Mouse (Mus musculus): ENCODE data around the gene Cercam.
"Not testable (repeated sequence)": the region's sequence is repeated elsewhere in the genome, so short reads cannot be mapped to it uniquely, and the experiment has no call there.

The Cercam gene

DNA sequence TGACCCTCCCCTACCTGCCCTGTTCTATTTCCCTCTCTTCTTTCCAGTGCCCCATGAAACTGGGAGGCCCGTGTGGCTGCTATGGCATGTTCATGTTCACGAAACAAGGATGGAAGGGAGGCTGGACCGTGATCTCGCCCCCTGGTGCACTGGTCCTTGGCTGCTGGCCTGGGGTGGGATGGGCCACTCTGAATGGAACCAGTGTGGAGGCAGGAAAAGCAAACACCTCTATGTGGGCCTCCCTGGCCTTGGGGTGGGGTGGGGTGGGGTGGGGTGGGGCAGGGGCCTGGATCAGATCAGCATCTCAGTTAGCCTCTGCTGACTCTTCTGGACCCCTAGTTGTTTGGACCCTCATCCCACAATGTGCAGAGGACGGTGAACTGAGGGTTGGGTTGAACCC is 15.2 kb upstream of the Cercam start:
- in situ Hi-C loops (cut with MboI, MseI): no loop called here

DNA sequence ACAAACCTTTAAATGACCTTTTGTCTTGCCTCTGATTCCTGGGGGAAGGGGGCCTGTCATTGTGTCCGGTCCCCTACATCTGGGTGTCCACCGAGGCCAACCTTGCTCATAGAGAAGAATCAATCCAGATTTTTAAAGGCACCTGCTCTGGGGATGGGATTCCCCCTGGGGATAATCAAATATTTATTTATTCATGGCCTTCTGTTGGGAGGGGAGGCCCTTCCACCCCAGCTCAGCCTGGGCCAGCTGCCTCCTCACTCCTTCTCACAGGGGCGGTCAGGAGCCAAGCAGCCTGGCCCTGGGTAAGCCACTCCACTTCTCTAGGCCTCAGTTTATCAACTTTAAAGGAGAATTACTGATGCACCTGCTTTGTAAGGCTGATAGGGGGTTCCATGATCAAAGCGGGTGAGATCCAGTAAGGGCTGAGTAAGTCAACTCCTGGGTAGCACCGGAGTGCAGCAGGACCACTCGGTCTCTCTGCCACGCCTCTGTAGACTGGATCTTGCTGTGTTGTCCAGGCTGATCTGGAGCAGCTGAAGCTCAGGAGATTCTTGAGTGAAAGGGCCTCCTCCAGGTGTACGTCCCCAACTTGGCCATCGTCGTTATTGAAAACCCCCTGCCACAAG is 13.3 kb upstream of the Cercam start:
- in situ Hi-C loops (cut with MboI, MseI): no loop called here

DNA sequence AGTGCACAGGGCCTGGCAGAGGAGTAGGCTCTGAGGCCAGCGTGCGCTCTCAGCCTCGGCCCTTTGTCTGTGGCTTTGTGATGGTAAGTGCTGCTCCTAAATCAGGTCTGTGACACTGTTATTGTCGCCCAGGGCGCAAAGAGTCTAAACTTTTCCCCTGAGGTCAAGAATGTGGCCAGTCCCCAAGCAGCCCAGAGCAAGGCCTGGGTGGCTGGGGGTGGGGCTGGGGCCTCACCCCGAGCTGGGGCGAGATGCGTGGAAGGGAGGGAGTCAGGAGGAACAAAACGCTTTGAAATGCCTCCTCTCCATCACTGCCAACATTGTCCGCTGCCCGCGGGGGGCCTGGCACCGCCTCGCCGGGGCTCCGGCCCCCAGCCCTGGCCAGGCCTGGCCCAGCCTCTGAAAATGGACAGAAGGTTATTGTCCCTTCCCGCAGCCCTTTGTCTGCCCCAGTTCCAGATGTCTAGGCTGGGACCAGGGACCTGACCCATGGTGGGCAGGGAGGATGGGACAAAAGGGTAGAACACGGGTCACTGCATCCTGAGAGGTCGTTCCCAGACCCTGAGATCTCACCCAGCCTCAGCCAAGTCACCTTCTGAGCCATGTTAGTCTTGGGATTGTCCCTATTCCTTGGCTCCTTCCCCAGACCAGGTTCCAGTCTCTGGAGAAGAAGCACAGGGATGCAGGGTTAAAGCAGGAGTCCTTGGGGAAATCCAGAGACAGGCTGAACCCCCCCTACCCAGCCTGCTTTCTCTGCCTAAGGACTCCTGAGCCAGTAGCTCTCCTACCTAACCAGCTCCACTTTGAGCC is 12.3 kb upstream of the Cercam start:
- in situ Hi-C loops (cut with MboI, MseI): no loop called here

DNA sequence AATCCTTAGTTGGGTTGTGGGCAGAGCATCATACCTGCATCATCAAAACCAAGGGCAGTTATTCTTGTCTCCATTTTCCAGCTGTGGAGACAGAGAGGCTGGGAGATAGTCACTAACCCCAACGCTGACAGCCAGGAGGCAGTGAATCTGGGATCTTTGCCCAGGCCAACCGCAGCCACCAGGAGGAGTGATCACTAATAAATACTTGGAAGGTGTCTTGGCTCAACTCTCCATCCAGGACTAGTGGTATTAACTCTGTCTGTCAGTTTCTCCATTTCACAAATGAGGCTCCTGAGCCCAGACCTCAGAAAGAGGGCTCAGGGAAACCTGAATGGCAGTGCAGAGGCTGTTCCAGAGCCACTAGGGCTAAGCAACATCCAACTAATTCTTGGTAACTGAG is 11.6 kb upstream of the Cercam start:
- in situ Hi-C loops (cut with MboI, MseI): no loop called here

DNA sequence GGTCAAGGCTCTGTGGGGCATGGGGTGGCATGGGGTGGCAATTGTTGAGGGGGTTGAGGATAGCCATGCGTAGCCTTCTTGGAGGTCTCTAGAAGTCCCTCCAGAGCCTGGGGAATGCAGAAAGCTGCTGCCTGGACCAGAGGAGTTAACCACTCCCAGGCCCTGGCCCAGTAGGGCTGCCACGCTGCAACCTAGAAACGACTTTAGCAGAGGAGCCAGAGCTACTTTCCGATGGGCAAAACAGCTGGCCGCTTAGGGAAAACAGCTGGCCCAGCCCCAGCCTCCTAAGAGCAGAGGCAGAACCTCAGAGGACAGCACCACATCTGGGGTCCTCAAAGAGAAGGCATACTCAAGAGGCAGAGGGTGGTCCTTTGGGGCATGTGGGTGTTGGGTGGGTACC is 11.0 kb upstream of the Cercam start:
- in situ Hi-C loops (cut with MboI, MseI): no loop called here

DNA sequence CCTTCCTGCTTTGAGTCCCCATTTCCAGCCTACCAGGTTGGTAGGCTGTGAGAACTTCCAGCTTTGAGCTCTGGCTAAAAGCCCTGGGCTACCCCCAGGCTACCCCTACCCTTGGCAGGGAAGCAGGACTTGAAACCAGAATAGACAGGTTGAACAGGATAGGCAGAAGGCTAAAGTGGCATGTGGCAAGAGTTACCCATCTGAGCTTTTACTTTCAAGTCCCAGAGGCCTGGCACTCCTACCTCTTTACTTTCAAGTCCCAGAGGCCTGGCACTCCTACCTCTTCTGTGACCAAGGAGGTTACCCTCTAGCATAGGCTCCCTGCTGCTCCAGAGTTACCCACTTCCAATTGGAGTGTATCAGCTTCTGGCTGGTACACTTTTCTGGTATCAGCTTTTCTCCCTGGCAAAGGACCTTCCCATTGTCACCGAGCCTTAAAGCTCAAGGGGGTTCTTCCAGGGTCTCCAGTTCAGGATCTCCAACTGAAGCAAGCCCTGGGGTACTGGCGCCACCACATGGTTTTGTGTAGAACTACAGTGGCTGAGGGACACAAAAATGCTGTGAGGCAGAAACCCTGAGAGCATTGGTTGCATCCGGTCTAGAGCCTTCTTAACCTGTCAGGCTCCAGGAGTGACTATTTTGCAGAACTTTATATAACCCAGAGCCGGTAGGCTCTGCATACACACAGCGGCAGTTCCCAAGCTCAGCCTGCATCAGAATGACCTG is 10.1 kb upstream of the Cercam start:
- in situ Hi-C loops (cut with MboI, MseI): no loop called here

DNA sequence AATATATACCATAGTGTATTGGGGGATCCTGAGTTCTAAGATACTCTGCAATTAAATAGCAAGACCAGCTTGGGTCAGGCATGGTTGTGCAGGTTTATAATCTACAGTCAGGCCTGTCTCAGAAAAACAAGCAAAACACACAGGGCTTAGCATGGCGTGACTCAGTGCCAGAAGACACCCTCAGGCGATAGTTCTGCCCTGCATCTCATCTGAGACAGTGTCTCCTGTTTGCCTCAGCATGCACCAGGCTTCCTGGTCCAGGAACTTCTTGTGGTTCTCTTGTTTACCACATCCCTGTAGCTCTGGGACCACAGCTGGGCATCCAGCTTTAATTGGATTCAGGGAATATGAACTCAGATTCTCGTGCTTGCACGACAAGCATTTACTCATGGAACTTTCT is 3.8 kb upstream of the Cercam start:
- in situ Hi-C loops (cut with MboI, MseI): loop anchor here (5.0 kb wide), 1 partner anchor 48 kb away; no protein-coding TSS in a partner anchor

DNA sequence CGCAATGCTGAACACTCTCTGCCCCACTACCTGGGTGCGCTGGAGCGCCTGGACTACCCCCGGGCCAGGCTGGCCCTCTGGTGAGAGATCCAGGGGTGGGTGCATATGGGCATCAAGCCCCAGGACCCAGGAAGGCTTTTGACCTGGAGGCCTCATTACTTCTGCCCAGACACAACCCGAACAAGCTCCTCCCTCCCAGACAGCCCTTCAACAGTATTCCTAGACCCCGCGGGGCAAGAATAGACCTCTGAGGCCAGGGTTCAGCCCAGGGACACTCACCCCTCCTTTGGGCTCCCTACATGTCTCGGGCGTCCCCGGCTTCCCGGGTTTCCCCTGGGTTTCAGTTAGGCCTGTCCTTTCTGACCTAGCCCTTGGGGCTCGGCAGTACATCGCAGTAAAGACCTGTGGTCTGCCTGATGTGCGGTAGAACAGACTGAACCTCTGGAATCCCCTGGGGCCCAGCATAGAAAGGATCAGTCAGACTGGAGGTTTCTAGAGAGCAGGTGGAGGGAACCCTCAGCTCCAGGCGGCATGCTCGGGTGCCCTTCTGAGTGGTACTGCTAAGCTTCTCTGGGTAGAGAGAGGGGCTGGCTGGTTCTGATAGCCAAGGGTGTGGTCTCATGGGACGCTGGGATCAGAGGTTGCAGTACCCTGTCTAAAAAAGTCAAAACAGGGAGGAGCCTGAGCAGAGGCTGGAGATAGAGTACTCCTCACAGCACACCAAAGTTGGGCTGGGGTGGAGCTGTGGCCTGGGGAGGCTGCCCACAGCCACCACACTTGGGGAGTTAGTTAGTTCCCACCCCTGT is 885 bp downstream of the Cercam start:
- in situ Hi-C loops (cut with MboI, MseI): loop anchor here (5.0 kb wide), 1 partner anchor 53 kb away; no protein-coding TSS in a partner anchor

DNA sequence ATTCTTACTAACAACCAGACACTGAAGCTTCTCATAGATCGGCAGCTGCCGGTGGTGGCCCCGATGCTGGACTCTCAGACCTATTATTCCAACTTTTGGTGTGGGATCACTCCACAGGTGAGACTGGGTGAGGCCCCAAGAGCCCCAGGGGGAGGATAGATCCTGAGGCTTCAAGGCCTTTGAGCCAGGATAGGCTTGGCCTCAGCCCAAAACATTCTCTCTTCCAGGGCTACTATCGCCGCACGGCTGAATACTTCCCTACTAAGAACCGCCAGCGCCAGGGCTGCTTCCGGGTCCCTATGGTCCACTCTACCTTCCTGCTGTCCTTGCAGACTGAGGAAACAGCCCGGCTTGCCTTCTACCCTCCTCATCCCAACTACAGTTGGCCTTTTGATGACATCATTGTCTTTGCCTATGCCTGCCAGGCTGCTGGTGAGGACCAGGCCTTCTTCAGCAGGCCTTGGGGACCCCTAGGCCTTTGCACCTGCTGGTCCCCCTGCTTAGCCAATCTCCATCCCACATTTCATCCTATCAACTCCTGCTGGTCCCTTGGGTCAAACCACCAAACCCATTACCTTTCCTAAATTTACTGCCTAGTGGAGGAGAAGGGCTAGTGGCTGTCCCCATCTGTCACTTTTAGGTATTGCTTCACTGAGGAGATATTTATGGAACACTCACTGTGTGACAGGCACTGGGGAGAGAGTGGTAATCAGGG is 3.8 kb downstream of the Cercam start:
- in situ Hi-C loops (cut with MboI, MseI): no loop called here

DNA sequence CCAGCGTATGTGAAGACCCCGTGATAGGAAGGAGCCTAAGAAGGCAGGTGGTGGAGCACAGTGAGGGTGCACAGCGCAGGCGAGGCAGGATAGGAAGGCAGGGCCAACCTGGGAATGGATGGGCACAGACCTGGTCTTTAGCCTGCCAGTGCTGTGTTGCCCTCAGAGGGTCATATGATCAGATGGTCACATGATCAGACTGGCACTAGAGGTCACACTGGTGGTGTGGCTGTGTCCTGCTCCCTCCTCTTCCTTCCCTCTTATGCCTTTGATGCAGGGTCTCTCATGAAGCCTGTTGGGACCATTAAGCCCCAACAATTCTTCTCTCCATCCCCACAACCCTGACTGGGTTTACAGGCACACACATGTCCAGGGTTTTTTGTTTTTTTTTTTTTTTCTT is 4.8 kb downstream of the Cercam start:
- in situ Hi-C loops (cut with MboI, MseI): no loop called here

DNA sequence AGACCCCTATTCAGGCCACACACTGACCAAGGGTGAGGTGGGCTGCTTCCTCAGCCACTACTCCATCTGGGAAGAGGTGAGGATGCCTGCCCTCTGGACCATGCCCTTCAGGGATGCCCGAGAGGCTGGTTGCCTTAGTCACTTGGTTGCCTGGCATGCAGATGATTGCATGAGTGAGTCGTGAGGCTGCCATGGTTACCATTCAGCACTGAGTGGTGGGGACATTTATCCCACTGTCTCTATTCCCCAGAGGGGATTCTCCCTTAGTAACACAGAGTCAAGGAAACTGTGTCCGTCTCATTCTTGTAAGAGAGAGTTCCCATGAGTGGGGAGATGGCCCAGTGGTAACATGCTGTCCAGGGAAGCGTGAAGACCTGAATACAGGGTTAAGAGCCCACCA is 9.1 kb downstream of the Cercam start:
- in situ Hi-C loops (cut with MboI, MseI): no loop called here

DNA sequence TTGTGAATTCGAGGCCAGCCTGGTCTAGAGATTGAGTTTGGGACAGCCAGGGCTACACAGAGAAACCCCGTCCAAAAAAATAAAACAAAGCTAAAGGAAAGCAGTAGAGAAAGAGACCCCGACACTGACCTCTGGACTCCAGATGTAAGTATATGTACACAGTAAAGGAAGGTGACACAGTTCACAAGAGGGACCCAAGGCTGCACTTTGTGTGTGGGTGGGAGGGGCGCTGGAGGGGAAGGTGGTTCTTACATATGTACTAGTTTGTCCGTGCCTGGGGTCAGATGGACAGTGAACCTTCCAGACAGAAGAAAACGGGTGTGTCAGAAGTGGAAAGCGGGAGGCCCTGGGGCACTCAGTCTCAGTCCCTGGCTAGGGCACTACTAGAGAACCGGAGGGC is 10.2 kb downstream of the Cercam start:
- in situ Hi-C loops (cut with MboI, MseI): no loop called here

DNA sequence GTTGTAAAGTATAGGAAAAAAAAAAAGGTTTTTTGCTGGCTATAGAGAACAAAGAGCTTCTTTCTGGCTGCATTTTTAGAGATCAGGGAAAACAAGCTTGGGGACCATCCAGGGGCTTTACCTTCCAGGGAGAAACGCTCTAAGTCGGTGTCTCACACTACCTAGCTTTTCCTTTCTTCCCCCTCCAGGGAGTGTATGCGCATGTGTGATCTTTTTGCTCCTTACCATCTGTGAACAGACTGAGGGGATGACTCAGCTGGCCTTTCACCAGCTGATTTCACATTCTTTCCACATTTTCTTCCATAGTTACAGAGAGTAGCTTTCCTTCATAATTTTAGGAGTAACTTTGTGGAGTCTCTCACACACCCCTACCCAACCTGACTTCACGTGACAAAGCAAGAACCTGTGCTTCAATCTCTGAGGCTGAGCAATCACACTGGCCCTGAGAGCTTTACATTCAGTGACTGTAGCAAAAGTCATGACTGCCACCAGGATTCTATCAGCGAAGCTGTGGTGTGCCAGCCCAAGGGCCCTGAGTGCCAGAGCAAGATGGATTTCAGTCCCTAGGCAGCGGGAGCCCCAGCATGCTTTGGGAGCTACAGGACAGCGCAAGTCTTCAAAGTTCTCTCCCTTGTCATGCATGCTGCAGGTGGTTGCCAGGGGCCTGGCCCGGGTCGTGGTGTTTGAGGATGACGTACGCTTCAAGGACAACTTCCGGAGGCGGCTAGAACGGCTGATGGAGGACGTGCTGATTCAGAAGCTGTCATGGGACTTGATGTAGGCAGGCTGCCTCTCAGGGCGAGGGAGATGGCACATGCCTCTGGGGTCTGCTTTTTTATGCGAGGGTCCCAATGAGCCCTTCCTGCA is 11.2 kb downstream of the Cercam start:
- in situ Hi-C loops (cut with MboI, MseI): no loop called here

DNA sequence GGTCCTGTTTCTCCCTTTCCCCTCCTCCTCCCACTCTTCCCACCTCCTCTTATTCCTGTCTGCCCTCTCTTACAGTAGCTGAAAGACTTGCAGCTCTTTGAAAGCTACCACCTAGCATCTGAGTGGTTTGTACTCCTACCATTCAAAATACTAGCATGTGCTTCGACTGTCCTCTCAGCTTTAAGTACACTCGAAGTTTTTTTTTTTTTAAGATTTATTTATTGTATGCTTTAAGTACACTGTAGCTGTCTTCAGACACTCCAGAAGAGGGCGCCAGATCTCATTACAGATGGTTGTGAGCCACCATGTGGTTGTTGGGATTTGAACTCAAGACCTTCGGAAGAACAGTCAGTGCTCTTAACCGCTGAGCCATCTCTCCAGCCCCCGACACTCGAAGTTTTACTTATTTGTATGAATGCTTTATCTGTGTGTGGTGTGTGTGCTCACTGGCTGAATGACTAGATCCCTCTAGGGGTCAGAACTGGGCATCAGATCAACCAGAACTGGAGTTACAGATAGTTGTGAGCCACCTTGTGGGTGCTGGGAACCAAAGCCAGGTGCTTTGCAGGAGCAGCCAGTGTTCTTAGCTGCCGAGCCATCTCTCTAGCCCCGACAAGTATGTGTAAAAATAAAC is 17.8 kb downstream of the Cercam start:
- in situ Hi-C loops (cut with MboI, MseI): not testable (repeated sequence)

DNA sequence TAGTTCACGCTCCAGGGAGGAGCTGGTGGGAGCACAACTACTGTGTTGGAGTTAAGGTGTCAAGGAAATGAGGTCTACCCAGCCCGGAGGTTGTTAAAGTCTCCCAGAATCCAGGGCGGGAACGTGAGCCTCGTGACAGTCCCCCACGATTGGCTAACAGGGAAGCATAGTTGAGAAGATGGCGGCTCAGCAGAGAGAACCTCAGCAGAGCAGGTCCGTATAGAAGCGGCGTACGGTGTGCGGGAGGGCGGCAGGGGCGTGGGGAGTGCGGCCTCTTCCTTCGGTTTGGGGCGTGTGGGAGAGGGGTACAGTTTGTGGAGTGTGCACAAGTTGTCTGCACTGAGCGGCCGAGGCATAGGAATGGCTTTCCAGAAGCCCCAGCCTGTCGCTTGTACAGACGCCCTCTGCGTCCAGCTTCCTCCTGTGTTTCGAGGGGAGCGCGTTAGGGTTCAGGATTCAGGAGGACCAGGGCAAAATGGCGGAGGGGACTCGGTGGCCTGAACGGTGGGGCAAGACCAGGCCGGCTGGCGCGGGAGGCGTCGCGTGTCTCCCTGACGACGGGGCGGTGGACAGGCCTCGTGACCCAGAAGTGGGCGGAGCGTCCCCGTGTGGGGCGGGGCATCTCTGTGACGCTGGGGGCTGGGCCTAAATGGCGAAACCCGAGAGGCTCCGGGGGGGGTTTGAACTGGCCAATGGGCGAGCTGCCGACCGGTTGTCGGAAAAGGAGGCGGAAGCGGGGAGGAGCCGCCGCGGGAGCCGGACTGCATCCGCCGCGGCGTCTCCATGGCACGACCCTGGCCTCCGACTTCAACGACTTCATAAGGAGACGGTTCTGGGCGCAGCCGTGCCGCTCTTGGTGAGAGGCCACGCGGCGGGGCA is 20.3 kb downstream of the Cercam start, which contains the start of gene Odf2:
Gene Odf2, plus strand, starts transcription at position 156 of the 879 bp plus-strand sequence.
- in situ Hi-C loops (cut with MboI, MseI): no loop called here

DNA sequence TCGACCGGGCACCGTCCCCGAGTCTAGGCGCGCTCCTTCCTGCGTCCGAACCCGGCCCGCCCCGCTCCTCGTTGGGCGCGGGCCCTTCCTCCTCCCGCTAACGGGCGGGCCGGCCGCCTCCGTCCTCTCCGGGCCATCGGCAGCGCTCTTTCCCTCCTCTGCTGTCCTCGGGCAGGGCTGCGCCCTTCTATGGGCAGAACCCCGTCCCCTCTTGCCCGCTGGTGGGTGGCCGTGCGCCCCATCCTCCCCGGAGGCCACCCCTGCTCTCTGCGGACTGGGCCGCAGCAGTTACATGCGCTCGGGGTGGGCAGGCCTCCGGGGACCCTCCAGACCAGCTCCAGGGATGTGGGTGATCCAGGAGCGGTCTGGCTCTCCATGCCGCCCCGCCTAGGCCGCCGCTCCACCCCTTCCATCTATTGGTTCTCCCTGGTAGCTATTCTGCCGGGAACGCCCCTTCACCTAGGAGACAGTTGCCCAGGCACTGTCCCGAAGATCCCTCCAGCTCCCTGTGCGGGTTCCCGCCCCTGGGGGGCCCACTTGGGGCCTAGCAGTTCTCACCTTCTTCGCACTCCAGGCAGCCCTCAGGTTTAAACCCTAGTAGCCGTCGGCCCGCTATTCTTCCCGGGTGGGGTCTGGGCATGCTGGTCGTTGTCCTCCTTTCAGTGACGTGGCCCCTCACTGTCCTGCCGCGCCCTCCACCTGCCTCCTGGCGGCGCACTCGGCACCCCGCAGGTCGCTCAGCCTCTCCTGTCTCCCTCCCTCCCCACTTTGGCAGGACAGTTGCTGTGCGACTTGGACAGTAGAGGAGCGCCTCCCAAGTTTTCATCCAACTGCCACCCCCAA is 21.2 kb downstream of the Cercam start:
- in situ Hi-C loops (cut with MboI, MseI): no loop called here

DNA sequence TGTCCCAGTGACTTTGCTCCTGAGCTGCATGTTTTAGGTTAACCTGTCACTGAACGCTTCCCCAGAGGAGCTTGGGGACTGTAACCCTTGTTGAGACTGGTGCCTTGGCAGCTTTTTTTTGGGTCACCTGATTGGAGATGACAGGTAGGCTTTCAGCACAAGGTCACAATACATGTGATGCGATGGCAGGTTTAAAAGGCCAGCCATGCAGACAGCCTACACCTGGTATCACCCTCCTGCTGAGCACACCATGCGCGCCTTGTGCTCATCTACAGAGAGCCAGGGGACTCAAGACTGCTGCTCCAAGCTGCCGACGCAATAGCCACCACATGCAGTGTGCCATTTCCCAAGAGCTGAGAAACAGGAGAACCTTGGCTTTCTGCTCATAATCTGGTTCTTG is 22.8 kb downstream of the Cercam start:
- in situ Hi-C loops (cut with MboI, MseI): no loop called here

DNA sequence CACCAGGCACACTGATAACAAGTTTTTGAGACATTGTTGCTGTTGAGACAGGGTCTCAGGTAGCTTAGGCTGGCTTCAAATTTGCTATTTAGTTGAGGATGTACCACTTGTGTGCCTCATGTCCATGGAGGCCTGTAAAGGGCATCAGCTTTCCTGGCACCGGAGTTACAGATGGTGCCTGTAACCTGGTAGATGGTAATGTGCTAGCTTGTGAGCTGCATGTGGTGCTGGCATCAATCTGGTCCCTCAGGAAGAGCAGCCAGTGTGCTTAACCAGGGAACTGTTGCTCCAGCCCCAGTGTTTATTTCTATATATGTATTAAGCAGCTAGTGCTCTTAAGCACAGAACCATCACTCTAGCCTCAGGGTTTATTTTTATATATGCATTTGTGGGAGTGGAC is 27.1 kb downstream of the Cercam start:
- in situ Hi-C loops (cut with MboI, MseI): no loop called here

All from T-helper 1 cell (primary cell).